Mouse (Mus musculus): Measurements from ENCODE around the gene Mcam. TPM values are rescaled to one million over a fixed set of nuclear protein-coding genes. Genes with fewer than 3 reads are reported as not detected.

Mcam gene
- polyA plus RNA-seq, 1 experiment from 2014 or later, result 18.1 TPM

DNA sequence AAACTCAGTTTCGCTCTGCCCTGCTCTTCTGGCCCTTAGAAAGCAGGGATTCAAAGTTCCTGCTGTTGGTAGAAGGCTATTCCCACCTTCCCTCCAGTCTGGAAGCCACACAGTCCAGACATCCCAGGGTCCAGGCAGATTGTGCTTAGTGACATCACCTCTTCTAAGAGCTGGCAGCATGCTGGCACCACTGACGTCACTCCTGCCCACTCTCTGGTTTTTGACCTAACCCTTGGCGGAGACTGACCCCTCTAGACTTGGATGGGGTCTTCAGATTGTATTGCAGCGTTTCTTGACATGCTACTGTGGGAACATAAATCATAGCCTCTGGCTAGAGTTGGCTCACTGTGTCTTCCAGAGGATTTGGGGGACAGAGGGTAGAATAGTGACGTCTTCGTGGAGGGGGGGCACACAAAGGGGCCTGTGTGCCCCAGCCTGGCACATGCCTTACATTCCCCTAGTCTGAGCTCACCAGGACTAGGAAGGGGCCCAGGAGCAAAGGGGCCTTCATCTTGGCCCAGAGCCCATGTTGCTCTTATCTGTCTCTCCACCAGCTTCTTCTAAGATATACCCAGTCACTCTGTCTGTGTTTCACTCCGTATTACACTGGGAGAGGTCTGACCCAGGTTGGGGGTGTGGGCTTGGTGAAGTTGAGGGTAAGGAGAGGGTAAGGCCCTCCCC lies 1.6 kb downstream of the Mcam start:
- no peak for ATAC-seq (ENCODE audit: insufficient number of reproducible peaks, insufficient read depth, low FRiP score, low TSS enrichment, low read depth)
- WGBS, result 55% methylated on average over 7 of the region's 7 CpGs
- Histone ChIP-seq H3K9ac (replicated peaks) (peak overlapping the region; percentile 63), H3K9me3 (no peaks in the 10 kb centered on the region), H3K36me3 (peaks cover 19% of the 10 kb centered on the region), H3K27ac (peak overlapping the region; percentile 23; the same call in 1 of the 2 replicates), H3K27me3 (peaks cover 66% of the 10 kb centered on the region), H3K4me2 (peak overlapping the region; percentile 92), H3K4me3 (replicated peaks) (peak overlapping the region; percentile 55), H3K4me1 (replicated peaks) (peaks cover 41% of the 10 kb centered on the region)

DNA sequence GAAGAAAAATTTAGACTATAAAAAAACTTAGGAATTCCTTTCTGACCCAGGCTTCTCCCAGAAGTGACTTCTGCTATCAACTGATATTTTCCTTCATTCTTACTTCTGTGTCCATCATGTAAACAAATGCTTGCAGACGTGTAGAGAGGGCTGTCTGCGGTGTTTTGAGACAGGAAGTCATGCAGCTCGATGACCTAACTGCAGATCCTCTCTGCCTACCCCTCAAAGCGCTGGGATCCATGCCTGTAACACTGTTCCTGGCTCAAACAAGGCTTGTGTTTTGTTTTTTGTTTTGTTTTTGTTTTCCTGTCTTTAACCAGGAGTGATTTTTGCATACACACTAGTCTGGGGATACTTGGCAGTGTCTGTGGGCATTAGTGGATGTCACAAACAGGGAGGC lies 3.6 kb downstream of the Mcam start:
- H3K9me3 ChIP-seq, result no peaks in the 10 kb centered on the region
- no peak for ATAC-seq (ENCODE audit: insufficient number of reproducible peaks, insufficient read depth, low FRiP score, low TSS enrichment, low read depth)
- WGBS, result 68% methylated on average over 4 of the region's 4 CpGs
- no peak overlapping the region for H3K4me2 ChIP-seq
- peaks cover 34% of the 10 kb centered on the region for H3K4me1 ChIP-seq (replicated peaks)
- peaks cover 46% of the 10 kb centered on the region for H3K27me3 ChIP-seq
- peaks cover 33% of the 10 kb centered on the region for H3K36me3 ChIP-seq
- no peak overlapping the region for H3K4me3 ChIP-seq (replicated peaks)
- H3K9ac ChIP-seq (replicated peaks), result no peak overlapping the region
- no peak overlapping the region for H3K27ac ChIP-seq

DNA sequence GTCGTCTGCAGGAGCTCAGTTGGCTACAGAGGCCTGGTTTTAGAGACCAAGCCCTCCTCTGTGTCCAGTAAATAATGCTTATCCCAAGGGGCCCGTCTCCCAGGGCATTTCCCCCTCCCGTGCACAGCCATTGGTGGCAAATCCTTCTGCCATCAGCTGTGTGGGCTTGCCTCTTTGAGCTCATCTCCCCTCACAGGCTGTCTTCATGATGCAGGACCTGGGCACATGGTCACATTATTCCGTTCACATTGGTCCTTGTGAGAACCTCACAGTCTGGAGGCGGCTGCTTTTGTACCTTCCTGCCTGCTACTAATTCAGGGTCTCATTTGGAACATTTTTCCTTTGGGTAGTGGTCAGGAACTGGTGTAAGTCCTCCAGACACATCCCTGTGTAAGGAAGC lies 7.7 kb downstream of the Mcam start:
- Histone ChIP-seq H3K4me1 (replicated peaks) (no peaks in the 10 kb centered on the region), H3K4me3 (replicated peaks) (no peak overlapping the region), H3K27ac (no peak overlapping the region), H3K27me3 (peaks cover 5% of the 10 kb centered on the region), H3K9me3 (no peaks in the 10 kb centered on the region), H3K9ac (replicated peaks) (no peak overlapping the region), H3K36me3 (peaks cover 65% of the 10 kb centered on the region), H3K4me2 (no peak overlapping the region)
- no peak for ATAC-seq (ENCODE audit: insufficient number of reproducible peaks, insufficient read depth, low FRiP score, low TSS enrichment, low read depth)
- WGBS, result 64% methylated on average over 5 of the region's 5 CpGs

DNA sequence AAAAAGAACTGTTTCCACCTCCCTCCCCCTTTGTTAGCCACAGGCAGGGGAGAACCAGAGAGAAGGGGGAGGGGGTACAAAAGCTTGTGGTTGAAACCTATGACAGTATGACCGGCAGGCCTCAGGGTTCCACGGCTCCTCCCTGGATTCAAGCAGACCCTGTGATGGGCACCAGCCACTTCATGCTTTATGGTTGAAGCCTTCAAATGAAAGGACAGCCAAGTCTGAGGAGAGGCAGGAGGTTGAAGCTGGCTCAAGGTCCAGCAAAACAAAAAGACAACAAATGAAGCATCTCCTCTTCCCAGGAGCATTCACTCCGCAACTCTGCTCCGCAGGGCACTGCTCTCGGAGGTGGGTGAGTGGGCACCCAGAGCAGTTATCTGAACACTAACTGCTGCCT lies 9.2 kb downstream of the Mcam start:
- Histone ChIP-seq H3K27ac (no peak overlapping the region), H3K4me1 (replicated peaks) (no peaks in the 10 kb centered on the region), H3K4me3 (replicated peaks) (no peak overlapping the region), H3K4me2 (no peak overlapping the region), H3K9ac (replicated peaks) (no peak overlapping the region), H3K27me3 (no peaks in the 10 kb centered on the region), H3K36me3 (peaks cover 74% of the 10 kb centered on the region), H3K9me3 (no peaks in the 10 kb centered on the region)
- no peak for ATAC-seq (ENCODE audit: insufficient number of reproducible peaks, insufficient read depth, low FRiP score, low TSS enrichment, low read depth)
- 87% methylated on average over 5 of the region's 5 CpGs for WGBS

DNA sequence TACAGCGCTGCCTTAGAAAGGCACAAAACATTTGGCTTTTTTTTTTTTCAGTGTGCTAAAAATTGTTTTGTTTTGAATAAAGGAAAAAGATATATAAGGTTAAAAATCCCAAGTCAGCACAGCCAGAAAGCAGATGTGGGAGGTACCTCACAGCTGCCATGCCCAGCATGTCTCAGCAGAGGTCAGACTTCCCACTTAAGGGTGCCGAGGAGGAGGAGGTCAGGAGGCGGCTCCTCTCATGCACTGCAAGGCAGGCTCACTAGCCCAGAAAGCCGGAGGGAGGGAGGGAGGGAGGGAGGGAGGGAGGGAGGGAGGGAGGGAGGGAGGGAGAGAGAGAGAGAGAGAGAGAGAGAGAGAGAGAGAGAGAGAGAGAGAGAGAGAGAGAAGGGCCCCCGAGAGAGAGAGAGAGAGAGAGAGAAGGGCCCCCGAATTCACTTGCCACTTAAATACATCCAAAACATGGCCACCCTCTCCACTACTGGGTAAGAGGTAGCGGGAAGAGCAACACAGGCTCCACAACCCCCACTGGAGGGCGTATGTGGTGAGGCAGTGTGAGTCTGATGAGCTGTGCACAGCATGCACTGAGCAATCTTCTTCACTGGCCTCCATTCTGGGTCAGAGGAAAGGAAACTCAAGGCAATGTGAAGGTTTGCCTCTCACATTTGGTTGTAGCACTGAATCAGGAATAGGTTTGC lies 9.9 kb downstream of the Mcam start:
- no peaks in the 10 kb centered on the region for H3K9me3 ChIP-seq
- H3K36me3 ChIP-seq, result peaks cover 77% of the 10 kb centered on the region
- H3K4me3 ChIP-seq (replicated peaks), result no peak overlapping the region
- ATAC-seq (ENCODE audit: insufficient number of reproducible peaks, insufficient read depth, low FRiP score, low TSS enrichment, low read depth), result no peak
- H3K4me2 ChIP-seq, result no peak overlapping the region
- WGBS, result 37% methylated on average over 7 of the region's 8 CpGs
- H3K4me1 ChIP-seq (replicated peaks), result no peaks in the 10 kb centered on the region
- no peaks in the 10 kb centered on the region for H3K27me3 ChIP-seq
- H3K27ac ChIP-seq, result no peak overlapping the region
- H3K9ac ChIP-seq (replicated peaks), result no peak overlapping the region

DNA sequence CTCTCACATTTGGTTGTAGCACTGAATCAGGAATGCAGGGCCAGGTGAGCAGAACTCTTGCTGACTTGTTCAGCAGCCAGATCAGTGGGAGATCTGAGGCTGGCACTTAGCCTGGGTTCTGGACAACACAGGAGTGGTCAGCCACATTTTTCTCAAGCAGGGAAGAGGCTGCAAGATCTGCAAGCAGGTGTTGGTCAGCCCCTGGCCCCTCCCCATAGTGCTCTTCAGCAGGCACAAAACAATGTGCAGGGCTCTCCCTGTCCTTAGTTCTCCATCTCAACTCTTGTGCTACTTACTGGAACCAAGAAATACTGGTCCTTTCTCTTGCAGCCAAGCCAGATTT lies 10.4 kb downstream of the Mcam start:
- Histone ChIP-seq H3K36me3 (peaks cover 77% of the 10 kb centered on the region), H3K9ac (replicated peaks) (no peak overlapping the region)

DNA sequence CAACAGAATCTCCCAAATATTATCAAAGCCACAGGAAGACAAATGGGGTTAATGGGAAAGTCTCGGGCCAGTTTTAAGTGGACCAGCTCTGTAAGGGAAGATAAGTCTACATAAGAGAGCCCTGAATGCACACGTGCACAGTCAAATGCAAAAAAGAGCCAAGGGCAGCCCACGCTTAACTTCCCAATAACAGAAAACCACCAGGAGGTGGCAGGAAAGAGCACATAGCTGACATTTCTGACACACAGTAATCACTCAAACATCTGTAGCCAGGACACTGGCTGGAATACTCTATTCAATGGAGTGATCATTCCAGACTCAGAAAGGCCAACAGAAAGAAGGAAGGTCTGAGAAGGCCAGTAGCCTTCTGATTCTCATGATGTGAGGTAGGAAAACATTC lies 13.0 kb downstream of the Mcam start:
- Histone ChIP-seq H3K4me2 (no peak overlapping the region), H3K27me3 (no peaks in the 10 kb centered on the region), H3K9ac (replicated peaks) (no peak overlapping the region), H3K27ac (no peak overlapping the region), H3K4me3 (replicated peaks) (no peak overlapping the region), H3K4me1 (replicated peaks) (no peaks in the 10 kb centered on the region), H3K36me3 (peaks cover 82% of the 10 kb centered on the region), H3K9me3 (no peaks in the 10 kb centered on the region)
- 76% methylated on average over 3 of the region's 3 CpGs for WGBS
- no peak for ATAC-seq (ENCODE audit: insufficient number of reproducible peaks, insufficient read depth, low FRiP score, low TSS enrichment, low read depth)

More for the DNA sequence above, 10.4 kb downstream of the Mcam start:
- no peak overlapping the region for H3K4me2 ChIP-seq
- no peaks in the 10 kb centered on the region for H3K9me3 ChIP-seq
- no peaks in the 10 kb centered on the region for H3K4me1 ChIP-seq (replicated peaks)
- no peak overlapping the region for H3K4me3 ChIP-seq (replicated peaks)
- no peak overlapping the region for H3K27ac ChIP-seq
- no peaks in the 10 kb centered on the region for H3K27me3 ChIP-seq
- no peak for ATAC-seq (ENCODE audit: insufficient number of reproducible peaks, insufficient read depth, low FRiP score, low TSS enrichment, low read depth)

DNA sequence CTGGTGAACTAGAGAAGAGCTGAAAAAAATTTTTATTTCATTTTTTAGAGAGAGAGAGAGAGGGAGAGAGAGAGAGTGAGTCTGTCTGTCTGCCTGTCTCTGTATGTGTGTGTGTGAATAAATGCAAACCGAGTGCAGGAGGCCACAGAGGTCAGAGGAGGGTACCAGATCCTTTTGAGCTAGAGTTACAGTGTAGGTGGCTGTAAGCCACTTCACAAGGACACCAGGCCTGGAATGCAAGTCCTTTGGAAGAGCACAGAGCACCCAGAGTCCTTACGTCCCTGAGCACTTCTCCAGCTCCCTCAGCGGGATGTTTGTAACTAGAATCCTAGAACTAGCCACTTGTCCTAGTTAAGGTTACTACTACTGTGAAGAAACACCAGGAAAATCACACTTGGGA lies 25.6 kb downstream of the Mcam start:
- Histone ChIP-seq H3K27ac (no peak overlapping the region), H3K4me2 (no peak overlapping the region), H3K4me3 (replicated peaks) (no peak overlapping the region), H3K9me3 (no peaks in the 10 kb centered on the region; the same call in 1 of the 2 replicates), H3K9ac (replicated peaks) (no peak overlapping the region), H3K27me3 (no peaks in the 10 kb centered on the region), H3K36me3 (peaks cover 88% of the 10 kb centered on the region), H3K4me1 (replicated peaks) (no peaks in the 10 kb centered on the region)
- WGBS, result 79% methylated on average over 3 of the region's 3 CpGs
- ATAC-seq (ENCODE audit: insufficient number of reproducible peaks, insufficient read depth, low FRiP score, low TSS enrichment, low read depth), result no peak

DNA sequence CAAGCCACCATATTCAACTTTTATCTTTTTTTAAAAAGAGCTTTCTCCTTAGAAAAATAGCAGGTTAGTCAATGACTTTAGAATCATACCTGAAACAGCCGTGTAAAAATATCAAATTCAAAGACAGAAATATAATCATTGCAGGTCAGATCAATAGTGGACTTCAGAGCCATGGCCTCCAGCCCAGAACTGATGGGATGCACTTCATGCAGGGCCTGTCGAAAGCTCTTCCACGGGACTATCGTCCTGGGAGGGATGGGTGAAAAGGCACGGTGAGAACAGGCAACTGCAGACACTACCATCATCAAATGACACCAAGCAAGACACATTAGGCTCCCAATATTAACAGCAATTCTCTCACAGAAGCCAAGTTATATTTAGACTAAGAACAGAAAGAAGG lies 34.7 kb downstream of the Mcam start:
- no peak overlapping the region for H3K4me2 ChIP-seq
- H3K27ac ChIP-seq, result no peak overlapping the region
- H3K9ac ChIP-seq (replicated peaks), result no peak overlapping the region
- H3K36me3 ChIP-seq, result peaks cover 82% of the 10 kb centered on the region
- no peak for ATAC-seq (ENCODE audit: insufficient number of reproducible peaks, insufficient read depth, low FRiP score, low TSS enrichment, low read depth)
- no peaks in the 10 kb centered on the region for H3K9me3 ChIP-seq
- WGBS, result 92% methylated on average over 5 of the region's 5 CpGs
- no peak overlapping the region for H3K4me3 ChIP-seq (replicated peaks)
- H3K27me3 ChIP-seq, result no peaks in the 10 kb centered on the region
- no peaks in the 10 kb centered on the region for H3K4me1 ChIP-seq (replicated peaks)

DNA sequence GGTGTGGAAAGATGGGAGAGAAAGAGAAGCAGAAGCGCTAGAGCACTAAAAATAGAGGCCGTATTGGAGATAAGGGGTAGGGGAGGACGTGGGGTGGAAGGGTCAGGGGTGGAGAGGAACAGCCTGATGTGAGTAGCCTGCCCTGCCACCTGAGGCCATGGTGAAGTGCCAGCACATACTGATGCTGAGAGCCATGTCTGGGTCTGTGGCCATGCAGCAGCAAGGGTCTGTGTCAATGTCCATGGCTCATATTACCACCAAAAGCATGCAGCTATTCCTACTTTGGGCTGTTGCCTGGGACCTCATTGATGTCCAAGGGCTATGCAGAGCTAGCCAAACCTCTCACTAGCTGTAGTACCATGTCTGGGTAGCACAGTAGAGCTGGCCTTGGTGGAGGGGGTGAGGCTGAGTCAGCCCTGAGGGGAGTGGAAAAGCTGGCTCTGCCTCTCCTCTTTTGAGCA lies 36.5 kb downstream of the Mcam start:
- ATAC-seq (ENCODE audit: insufficient number of reproducible peaks, insufficient read depth, low FRiP score, low TSS enrichment, low read depth), result no peak
- Histone ChIP-seq H3K36me3 (peaks cover 65% of the 10 kb centered on the region), H3K4me1 (replicated peaks) (no peaks in the 10 kb centered on the region), H3K4me2 (no peak overlapping the region), H3K9me3 (no peaks in the 10 kb centered on the region), H3K27me3 (no peaks in the 10 kb centered on the region), H3K4me3 (replicated peaks) (no peak overlapping the region), H3K27ac (no peak overlapping the region), H3K9ac (replicated peaks) (no peak overlapping the region)
- 90% methylated on average over 3 of the region's 3 CpGs for WGBS

DNA sequence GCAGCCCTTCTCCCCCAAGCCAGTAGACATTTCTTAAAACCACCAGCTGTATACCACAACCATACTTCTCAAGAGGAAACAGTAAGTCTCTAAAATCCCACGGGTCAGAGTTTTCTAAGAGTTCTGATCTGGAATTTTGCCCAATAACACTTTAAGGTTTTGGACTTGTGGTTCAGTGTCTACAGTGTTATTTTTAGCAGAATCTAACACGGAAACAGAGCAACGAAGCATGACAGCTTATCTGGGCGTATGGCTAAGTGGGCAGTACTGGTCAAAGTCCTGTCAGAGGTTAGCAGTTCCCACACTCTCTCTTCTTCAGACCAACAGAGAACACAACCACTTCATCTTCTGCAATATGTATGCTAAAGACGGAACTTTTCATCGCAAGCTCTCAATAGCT lies 41.3 kb downstream of the Mcam start:
- Histone ChIP-seq H3K4me3 (replicated peaks) (no peak overlapping the region), H3K9me3 (peaks cover 8% of the 10 kb centered on the region), H3K27ac (no peak overlapping the region), H3K36me3 (peaks cover 49% of the 10 kb centered on the region), H3K4me1 (replicated peaks) (no peaks in the 10 kb centered on the region), H3K27me3 (no peaks in the 10 kb centered on the region), H3K4me2 (no peak overlapping the region), H3K9ac (replicated peaks) (no peak overlapping the region)
- ATAC-seq (ENCODE audit: insufficient number of reproducible peaks, insufficient read depth, low FRiP score, low TSS enrichment, low read depth), result no peak
- 89% methylated on average over 6 of the region's 6 CpGs for WGBS

DNA sequence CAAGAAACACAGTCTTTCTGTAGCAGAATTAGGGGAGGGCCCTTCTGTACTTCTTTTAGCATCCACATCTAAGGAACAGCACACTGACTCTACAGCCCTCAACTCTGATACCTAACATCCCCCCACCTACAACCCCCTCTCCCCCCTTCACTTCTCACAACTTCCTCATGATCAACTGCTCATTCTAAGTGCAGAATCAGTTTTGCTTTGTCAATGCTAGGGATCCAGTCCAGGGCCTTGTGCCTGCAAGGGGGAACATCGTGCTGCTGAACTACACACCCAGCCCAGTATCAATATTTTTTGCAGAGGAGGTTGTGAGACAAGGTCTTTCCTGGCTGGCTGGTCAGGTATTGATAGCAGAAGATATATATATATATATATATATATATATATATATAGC lies 41.7 kb downstream of the Mcam start:
- H3K9ac ChIP-seq (replicated peaks), result no peak overlapping the region
- H3K4me1 ChIP-seq (replicated peaks), result no peaks in the 10 kb centered on the region
- no peak overlapping the region for H3K4me3 ChIP-seq (replicated peaks)
- no peak overlapping the region for H3K27ac ChIP-seq
- H3K27me3 ChIP-seq, result no peaks in the 10 kb centered on the region
- peaks cover 47% of the 10 kb centered on the region for H3K36me3 ChIP-seq
- no peak for ATAC-seq (ENCODE audit: insufficient number of reproducible peaks, insufficient read depth, low FRiP score, low TSS enrichment, low read depth)
- H3K4me2 ChIP-seq, result no peak overlapping the region
- H3K9me3 ChIP-seq, result peaks cover 10% of the 10 kb centered on the region
- WGBS, result 84% methylated on average over 1 of the region's 1 CpGs
